Mouse (Mus musculus) 3T3-L1 (cell line): ENCODE measurements around the gene Tchh.

Experiments used
- DNase-seq: peaks from one replicate; pipeline ENCODE4 v3.0.0-alpha.2; 2015; ENCODE audit warnings: low read depth, low spot score

The Tchh gene

GRCm38 (mm10) chr3:93493992-93494391, 51.9 kb downstream of the Tchh start:
- peak; percentile 92 for DNase-seq

GRCm38 (mm10) chr3:93494774-93495173, 52.6 kb downstream of the Tchh start:
- peak; percentile 34 for DNase-seq

GRCm38 (mm10) chr3:93497131-93497530, 55.0 kb downstream of the Tchh start:
- DNase-seq, result no peak
